Mouse (Mus musculus): ENCODE results near the gene Gnai2. TPM values are rescaled to one million over a fixed set of nuclear protein-coding genes. Genes with fewer than 3 reads are reported as not detected.
A peak's percentile ranks its signal among the peaks of the same experiment; 100 is the strongest.

Gnai2 gene
- polyA plus RNA-seq, 2 experiments, result 124 to 137 TPM

- ATAC-seq (ENCODE audit: insufficient read depth) (no peak), DNase-seq (ENCODE audit: low read depth in 3 of 3, low spot score in 3 of 3) (no peak)
- no peak overlapping the region for H3K9ac ChIP-seq (replicated peaks)
- TF ChIP-seq CTCF (IDR thresholded peaks at IDR 0.05; ENCODE audit: low read depth), result no peak
- 82% methylated on average over 8 of the region's 8 CpGs for WGBS (ENCODE audit: insufficient replicate concordance)
- no peak overlapping the region for H3K4me3 ChIP-seq (ENCODE audit: insufficient read depth in 1 of 2, low read depth in 2 of 2, low read length in 2 of 2)
- H3K9me3 ChIP-seq (ENCODE audit: control insufficient read depth, low read length), result no peaks in the 10 kb centered on the region
- H3K27ac ChIP-seq, result no peak overlapping the region
- peaks cover 12% of the 10 kb centered on the region in 2 experiments; a peak in 3 of 4 replicates for H3K4me1 ChIP-seq (replicated peaks; ENCODE audit: control insufficient read depth in 2 of 2, insufficient read depth in 2 of 2, low read length in 1 of 2)
- peaks cover 53% of the 10 kb centered on the region for H3K36me3 ChIP-seq (replicated peaks; ENCODE audit: control insufficient read depth, insufficient read depth, low read depth)
- no peak overlapping the region for H3K4me2 ChIP-seq (ENCODE audit: low read depth)
- H3K27me3 ChIP-seq (ENCODE audit: control insufficient read depth, insufficient read depth, low read length), result no peaks in the 10 kb centered on the region; the same call in 1 of the 2 replicates
Observed at GRCm38 (mm10) chr9:107594281-107595062, 40.7 kb downstream of the Gnai2 start.

- no peak overlapping the region for H3K9ac ChIP-seq (replicated peaks)
- no peaks in the 10 kb centered on the region for H3K9me3 ChIP-seq (ENCODE audit: control insufficient read depth, low read length)
- ATAC-seq (ENCODE audit: insufficient read depth), result no peak
- H3K4me1 ChIP-seq (replicated peaks; ENCODE audit: control insufficient read depth in 2 of 2, insufficient read depth in 2 of 2, low read length in 1 of 2), result peaks cover 13 to 18% of the 10 kb centered on the region in 2 experiments; a peak in 3 of 4 replicates
- no peak overlapping the region for H3K4me2 ChIP-seq (ENCODE audit: low read depth)
- no peak overlapping the region for H3K4me3 ChIP-seq (ENCODE audit: insufficient read depth in 1 of 2, low read depth in 2 of 2, low read length in 2 of 2)
- no peaks in the 10 kb centered on the region; the same call in 1 of the 2 replicates for H3K27me3 ChIP-seq (ENCODE audit: control insufficient read depth, insufficient read depth, low read length)
- no peak overlapping the region for H3K27ac ChIP-seq
- H3K36me3 ChIP-seq (replicated peaks; ENCODE audit: control insufficient read depth, insufficient read depth, low read depth), result peaks cover 62% of the 10 kb centered on the region
- no peak for DNase-seq (ENCODE audit: low read depth in 3 of 3, low spot score in 3 of 3)
- WGBS (ENCODE audit: insufficient replicate concordance), result 88% methylated on average over 11 of the region's 11 CpGs
- TF ChIP-seq EP300 (IDR thresholded peaks at IDR 0.05; ENCODE audit: low read depth), result no peak
- TF ChIP-seq CTCF (IDR thresholded peaks at IDR 0.05; ENCODE audit: low read depth), result no peak
Observed at GRCm38 (mm10) chr9:107593101-107593976, 41.8 kb downstream of the Gnai2 start.

DNA sequence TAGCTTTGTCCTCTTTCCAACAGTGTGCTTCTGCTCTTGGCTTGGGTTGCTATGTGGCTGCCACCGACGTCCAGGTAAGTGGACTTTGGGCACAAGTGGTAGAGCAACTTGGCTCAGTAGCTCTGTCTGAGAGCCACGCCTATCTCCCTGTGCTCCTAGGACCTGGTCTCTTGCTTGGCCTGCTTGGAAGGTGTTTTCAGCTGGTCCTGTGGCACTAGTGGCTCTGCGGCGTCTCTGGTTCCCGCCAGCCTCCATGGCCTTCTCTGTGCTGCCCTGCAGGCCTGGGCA, 44.5 kb downstream of the Gnai2 start:
- Histone ChIP-seq H3K36me3 (replicated peaks; ENCODE audit: control insufficient read depth, insufficient read depth, low read depth) (peaks cover 62% of the 10 kb centered on the region), H3K4me1 (replicated peaks; ENCODE audit: control insufficient read depth in 2 of 2, insufficient read depth in 2 of 2, low read length in 1 of 2) (peaks cover 24 to 28% of the 10 kb centered on the region in 2 experiments), H3K9ac (replicated peaks) (peak overlapping the region; percentile 90; the same call in 1 of the 2 replicates), H3K4me3 (ENCODE audit: insufficient read depth in 1 of 2, low read depth in 2 of 2, low read length in 2 of 2) (peak overlapping the region; percentile 83 to 98; a peak in 3 of 4 replicates), H3K9me3 (ENCODE audit: control insufficient read depth, low read length) (no peaks in the 10 kb centered on the region), H3K4me2 (ENCODE audit: low read depth) (peak overlapping the region; percentile 97), H3K27ac (peak overlapping the region; percentile 97), H3K27me3 (ENCODE audit: control insufficient read depth, insufficient read depth, low read length) (no peaks in the 10 kb centered on the region)
- DNase-seq (ENCODE audit: low read depth in 3 of 3, low spot score in 3 of 3) (no peak), ATAC-seq (ENCODE audit: insufficient read depth) (no peak)
- TF ChIP-seq EP300 (IDR thresholded peaks at IDR 0.05; ENCODE audit: low read depth) (no peak), CTCF (IDR thresholded peaks at IDR 0.05; ENCODE audit: low read depth) (no peak)
- WGBS (ENCODE audit: insufficient replicate concordance), result 88% methylated on average over 6 of the region's 6 CpGs

DNA sequence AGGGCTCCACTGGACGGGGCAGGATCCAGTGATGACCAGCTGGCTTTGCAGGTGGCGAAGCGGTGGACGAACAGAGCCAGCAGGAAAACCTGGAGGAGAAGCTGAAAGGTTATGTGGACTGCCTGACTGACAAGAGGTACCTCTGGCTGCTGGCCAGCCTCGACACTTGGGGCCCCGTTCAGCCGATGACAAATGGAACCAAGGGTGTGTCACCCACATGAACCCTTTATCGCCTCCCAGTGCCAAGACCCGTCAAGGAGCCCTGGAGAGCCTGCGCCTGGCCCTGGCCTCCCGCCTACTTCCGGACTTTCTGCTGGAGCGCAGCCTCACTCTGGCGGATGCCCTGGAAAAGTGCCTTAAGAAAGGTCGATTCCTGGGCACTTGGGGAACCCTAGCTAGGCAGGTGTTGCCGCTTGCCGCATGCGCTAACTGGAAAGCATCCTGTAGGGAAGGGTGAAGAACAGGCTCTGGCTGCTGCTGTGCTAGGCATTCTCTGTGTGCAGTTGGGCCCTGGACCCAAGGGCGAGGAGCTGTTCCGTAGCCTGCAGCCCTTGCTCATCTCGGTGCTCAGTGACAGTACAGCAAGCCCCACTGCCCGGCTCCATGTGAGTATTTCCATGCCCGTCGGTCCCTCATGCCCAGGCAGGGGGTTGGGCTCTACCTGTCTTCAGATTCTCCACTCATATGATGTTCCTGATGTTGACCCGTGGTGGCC, 45.0 kb downstream of the Gnai2 start:
- H3K27ac ChIP-seq, result peak overlapping the region; percentile 97
- no peaks in the 10 kb centered on the region for H3K27me3 ChIP-seq (ENCODE audit: control insufficient read depth, insufficient read depth, low read length)
- WGBS (ENCODE audit: insufficient replicate concordance), result 59% methylated on average over 25 of the region's 25 CpGs
- peak; percentile 63 for TF ChIP-seq CTCF (IDR thresholded peaks at IDR 0.05; ENCODE audit: low read depth)
- no peak for TF ChIP-seq EP300 (IDR thresholded peaks at IDR 0.05; ENCODE audit: low read depth)
- peaks cover 24 to 28% of the 10 kb centered on the region in 2 experiments for H3K4me1 ChIP-seq (replicated peaks; ENCODE audit: control insufficient read depth in 2 of 2, insufficient read depth in 2 of 2, low read length in 1 of 2)
- DNase-seq (ENCODE audit: low read depth in 3 of 3, low spot score in 3 of 3) (peak in 2 of 3 experiments; percentile 63 to 68), ATAC-seq (ENCODE audit: insufficient read depth) (peak; percentile 6; the same call in 1 of the 2 replicates)
- H3K9me3 ChIP-seq (ENCODE audit: control insufficient read depth, low read length), result no peaks in the 10 kb centered on the region
- H3K36me3 ChIP-seq (replicated peaks; ENCODE audit: control insufficient read depth, insufficient read depth, low read depth), result peaks cover 62% of the 10 kb centered on the region
- H3K4me2 ChIP-seq (ENCODE audit: low read depth), result peak overlapping the region; percentile 97
- peak overlapping the region; percentile 83 to 98 for H3K4me3 ChIP-seq (ENCODE audit: insufficient read depth in 1 of 2, low read depth in 2 of 2, low read length in 2 of 2)
- H3K9ac ChIP-seq (replicated peaks), result peak overlapping the region; percentile 90
